Mouse (Mus musculus): Measurements from ENCODE around the gene Gcnt7. TPM values are rescaled to one million over a fixed set of nuclear protein-coding genes. Genes with fewer than 3 reads are reported as not detected.
A peak's percentile ranks its signal among the peaks of the same experiment; 100 is the strongest.

Gcnt7 gene
- total RNA-seq (2021): not detected

- no peak for DNase-seq
Observed at GRCm38 (mm10) chr2:172458496-172458895, at the start of gene Gcnt7. TSS of gene Gcnt7 (minus strand) at chr2:172458596.

- no peak for DNase-seq
Observed at GRCm38 (mm10) chr2:172506121-172506520, 47.7 kb upstream of the Gcnt7 start.

- no peak for DNase-seq
Observed at GRCm38 (mm10) chr2:172502168-172502567, 43.8 kb upstream of the Gcnt7 start.

GRCm38 (mm10) chr2:172501341-172501740 lies 42.9 kb upstream of the Gcnt7 start:
- DNase-seq: peak; percentile 38

GRCm38 (mm10) chr2:172500752-172501316 lies 42.4 kb upstream of the Gcnt7 start:
- no peak for DNase-seq

GRCm38 (mm10) chr2:172498823-172499222 lies 40.4 kb upstream of the Gcnt7 start:
- no peak for DNase-seq

- DNase-seq: no peak
Observed at GRCm38 (mm10) chr2:172496736-172497345, 38.4 kb upstream of the Gcnt7 start.

GRCm38 (mm10) chr2:172484696-172485370 lies 26.4 kb upstream of the Gcnt7 start:
- DNase-seq: no peak

GRCm38 (mm10) chr2:172483766-172484413 lies 25.5 kb upstream of the Gcnt7 start:
- no peak for DNase-seq

GRCm38 (mm10) chr2:172481654-172482385 lies 23.4 kb upstream of the Gcnt7 start:
- DNase-seq: no peak

GRCm38 (mm10) chr2:172480296-172480695 lies 21.9 kb upstream of the Gcnt7 start:
- no peak for DNase-seq

GRCm38 (mm10) chr2:172477860-172478259 lies 19.5 kb upstream of the Gcnt7 start:
- DNase-seq: peak; percentile 65

GRCm38 (mm10) chr2:172477350-172477749 lies 19.0 kb upstream of the Gcnt7 start:
- DNase-seq: no peak

- no peak for DNase-seq
Observed at GRCm38 (mm10) chr2:172476707-172477260, 18.4 kb upstream of the Gcnt7 start.

- peak; percentile 41 for DNase-seq
Observed at GRCm38 (mm10) chr2:172474970-172475369, 16.6 kb upstream of the Gcnt7 start.

GRCm38 (mm10) chr2:172473591-172473990 lies 15.2 kb upstream of the Gcnt7 start:
- no peak for DNase-seq

- no peak for DNase-seq
Observed at GRCm38 (mm10) chr2:172472318-172472717, 13.9 kb upstream of the Gcnt7 start, which contains the start of gene Fam209. TSS of gene Fam209 (plus strand) at chr2:172472520.

- peak; percentile 47 for DNase-seq
Observed at GRCm38 (mm10) chr2:172468346-172468819, 10.0 kb upstream of the Gcnt7 start.

- DNase-seq: no peak
Observed at GRCm38 (mm10) chr2:172467206-172467605, 8.8 kb upstream of the Gcnt7 start.

GRCm38 (mm10) chr2:172466427-172467132 lies 8.2 kb upstream of the Gcnt7 start:
- DNase-seq: no peak

GRCm38 (mm10) chr2:172462813-172463212 lies 4.4 kb upstream of the Gcnt7 start:
- DNase-seq: no peak

Data from heart, postnatal 4 days (tissue).